Mouse (Mus musculus): ENCODE measurements around the gene Arl14ep.
A peak's percentile ranks its signal among the peaks of the same experiment; 100 is the strongest.
"Not testable (repeated sequence)": the region's sequence is repeated elsewhere in the genome, so short reads cannot be mapped to it uniquely, and the experiment has no call there.

Gene Arl14ep

DNA sequence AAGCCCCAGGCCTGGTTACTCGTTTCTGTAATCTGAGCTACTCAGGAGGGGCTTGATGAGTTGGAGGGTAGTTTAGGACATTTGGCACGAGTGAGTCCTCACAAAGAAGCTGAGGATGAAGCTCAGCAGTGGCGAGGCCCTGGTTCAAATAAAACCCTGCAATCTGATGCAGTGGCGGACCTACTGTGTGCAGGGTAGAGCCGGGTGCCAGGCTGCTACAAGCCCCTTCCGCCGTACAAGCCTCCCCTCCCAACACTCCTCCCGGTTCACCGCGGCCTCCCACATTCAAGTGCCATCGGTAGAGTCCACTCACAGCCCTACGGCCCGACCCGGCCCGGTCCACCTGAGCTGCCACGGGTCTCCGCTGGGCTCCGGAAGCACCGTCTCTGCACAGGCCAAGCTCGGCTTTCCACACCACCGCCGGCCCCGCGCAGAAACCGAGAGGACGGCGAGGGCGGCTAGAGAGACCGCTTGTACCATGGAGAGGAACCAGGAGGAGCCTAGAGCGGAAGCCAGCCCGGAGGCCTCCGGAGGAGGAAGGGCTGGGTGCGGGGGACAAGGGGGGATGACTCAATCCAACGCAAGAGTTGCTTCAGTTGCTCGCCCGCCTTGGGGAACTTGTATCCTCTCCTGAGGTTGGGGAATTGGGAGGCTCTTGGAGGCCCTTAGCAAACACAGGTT is at the start of gene Arl14ep:
TSS of gene Arl14ep (minus strand) at position 466 of the 681 bp plus-strand sequence.
- DNase-seq = peak; percentile 79 to 81

DNA sequence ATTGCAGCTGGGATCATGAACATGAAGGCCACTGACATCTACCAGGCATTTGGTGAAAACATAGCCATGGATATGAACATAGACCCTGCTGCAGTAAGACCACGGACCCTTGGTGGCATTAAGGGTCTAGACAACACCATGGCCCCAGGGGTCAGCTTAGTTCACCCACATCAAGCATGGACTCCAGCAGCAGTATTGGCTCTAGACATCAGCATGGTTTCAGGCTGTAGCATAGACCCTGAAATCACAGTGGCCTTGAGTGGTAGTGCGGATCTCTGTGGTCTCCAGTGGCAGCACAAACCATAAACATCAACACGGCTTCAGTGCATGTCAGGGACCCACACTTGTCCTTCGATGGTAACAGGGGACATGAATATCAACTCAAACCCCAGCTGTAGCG is 48.5 kb upstream of the Arl14ep start:
- no peak for DNase-seq

DNA sequence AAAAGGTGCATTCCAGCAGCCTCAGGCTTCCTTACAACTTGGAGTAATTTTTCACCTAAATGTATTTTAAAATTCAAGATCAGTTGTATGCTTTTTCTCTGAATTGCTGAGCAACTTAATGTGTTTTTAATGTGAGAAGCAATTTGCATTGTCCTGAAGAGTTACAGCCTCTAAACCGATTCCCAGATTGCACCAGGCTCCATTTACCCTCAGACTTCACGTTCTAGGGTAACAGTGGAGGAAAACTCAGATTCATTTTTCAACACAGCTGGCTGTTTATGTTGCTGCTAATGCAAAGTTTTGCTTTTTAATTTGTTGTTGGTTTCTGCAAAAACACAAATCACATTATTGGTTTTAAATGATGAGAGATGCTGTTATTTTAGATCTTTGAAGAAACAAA is 45.1 kb upstream of the Arl14ep start:
- no peak for DNase-seq

DNA sequence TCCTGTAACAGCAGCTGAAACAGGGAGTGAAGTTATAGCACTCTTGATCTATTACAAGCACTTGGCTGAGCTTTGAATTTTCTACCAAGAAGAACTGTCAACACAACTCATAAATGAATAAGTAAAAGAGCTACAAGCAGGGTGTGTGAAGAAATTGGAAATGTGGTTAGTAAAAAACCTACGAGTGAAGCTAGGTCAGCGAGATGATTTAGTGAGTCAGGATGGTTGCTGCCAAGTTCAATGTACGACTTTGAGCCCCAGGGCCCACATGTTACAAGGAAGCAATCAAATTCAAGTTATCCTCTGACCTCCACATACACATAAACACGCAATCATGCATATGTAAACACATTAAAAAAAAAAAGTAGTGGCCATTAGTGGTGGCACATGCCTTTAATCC is 38.9 kb upstream of the Arl14ep start:
- no peak for DNase-seq

DNA sequence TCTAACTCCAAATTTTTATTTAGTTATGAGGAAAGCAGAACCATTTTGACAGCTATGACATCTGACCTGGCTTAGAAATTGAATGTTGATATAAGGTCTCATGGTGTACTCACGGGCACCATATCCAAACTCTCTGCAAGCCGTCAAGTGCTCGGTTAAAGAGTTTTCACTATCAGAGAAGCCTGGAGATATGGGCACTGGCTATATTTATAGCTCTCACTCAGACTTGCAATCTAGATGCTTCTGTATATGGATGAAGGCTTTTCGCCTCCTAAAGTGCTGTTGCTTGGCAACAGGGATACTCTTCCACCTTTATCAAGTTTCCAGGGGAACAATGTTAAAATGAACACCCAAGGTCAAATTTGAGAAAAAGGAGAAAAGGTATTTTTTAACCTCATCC is 38.1 kb upstream of the Arl14ep start:
- DNase-seq = no peak

DNA sequence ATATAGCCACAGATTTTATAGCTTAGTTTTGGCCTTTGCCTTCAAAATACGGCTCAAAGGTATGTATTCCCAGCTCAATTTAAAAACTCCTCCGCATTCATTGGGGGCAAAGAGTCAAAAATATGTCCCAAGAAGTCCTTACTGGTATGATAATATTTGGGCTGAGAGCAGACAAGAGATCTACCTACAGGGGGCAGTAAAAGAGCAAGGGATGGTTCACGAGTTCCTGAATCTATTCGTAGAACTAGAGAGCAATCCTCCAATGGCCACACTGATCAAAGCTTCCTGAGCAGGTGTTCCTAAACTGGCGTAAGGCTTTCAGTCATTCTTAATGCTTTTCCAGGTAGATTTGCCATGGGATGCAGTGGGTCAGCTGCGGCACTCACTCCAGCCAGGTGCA is 35.9 kb upstream of the Arl14ep start:
- no peak for DNase-seq

DNA sequence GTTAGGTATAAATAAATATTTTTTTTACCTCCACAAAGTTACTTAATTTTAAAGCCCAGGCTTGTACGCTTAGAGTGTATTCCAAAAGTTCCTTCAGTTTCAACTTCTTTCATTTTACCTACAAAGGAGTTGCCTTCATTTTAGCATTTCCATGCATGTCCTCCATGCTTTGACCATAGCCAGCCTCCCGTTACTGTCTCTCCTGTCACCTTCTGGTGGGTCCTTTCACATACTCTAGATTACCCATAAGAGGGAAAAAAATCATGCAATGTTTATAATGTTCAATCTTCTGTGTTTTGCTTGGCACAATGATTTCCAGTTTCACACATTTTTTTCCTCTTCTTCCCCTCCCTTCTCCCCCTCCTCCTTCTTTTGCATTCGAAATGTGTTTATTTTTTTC is 32.2 kb upstream of the Arl14ep start:
- no peak for DNase-seq

DNA sequence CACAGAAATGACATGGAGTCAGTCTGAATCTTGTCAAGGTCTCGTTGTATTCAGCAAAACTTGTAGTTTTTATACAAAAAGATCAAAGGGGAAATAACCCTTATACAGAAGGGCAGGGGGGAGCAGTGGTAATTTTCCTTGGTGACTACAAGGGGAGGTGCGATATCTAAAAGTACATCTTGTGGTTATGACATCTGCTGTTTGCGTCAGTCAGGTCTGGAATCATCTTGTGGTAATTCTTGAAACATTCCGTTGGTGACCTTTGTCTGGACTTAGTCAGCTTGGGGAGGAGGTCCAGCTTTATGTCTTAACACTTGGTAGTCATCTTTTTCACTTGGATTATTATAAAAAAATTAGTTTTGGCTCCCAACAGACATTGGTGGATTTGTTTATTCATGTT is 31.7 kb upstream of the Arl14ep start:
- not testable (repeated sequence) for DNase-seq

DNA sequence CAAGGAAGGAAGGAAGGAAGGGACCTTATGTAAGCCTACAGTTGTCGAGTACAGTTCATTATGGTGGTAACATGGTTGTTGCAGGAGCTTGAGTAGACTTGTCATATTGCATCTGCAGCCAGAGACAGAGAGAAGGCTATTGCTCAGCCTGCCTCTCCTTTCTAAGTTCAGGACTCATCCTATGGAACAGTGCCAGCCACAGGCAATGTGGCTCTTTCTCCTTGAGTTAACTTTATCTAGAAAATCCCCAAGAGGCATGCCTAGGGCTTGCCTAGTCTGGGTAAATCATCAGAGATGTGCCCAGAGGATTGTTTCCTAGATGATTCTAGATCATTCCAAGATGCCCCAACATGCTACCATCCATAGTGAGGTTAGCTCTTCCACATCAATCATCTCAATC is 17.0 kb upstream of the Arl14ep start:
- DNase-seq = no peak

DNA sequence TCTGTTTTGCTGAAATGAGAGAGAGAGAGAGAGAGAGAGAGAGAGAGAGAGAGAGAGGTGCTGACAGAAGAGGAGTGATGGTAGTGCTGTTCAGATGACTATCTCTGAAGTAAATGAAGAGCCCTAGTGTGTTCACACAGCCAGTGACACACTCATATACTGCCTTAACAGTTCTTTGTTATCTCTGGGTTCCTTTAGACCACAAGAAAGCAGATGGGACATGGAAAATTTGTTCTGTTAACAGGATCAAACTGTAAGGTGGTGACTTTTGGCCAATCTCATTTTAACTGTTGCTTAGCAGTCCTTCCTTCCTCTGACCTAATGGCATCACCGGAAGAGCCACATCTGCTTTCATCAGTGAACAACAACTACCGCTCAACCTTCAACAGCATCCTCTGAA is 10.7 kb upstream of the Arl14ep start:
- DNase-seq = no peak

DNA sequence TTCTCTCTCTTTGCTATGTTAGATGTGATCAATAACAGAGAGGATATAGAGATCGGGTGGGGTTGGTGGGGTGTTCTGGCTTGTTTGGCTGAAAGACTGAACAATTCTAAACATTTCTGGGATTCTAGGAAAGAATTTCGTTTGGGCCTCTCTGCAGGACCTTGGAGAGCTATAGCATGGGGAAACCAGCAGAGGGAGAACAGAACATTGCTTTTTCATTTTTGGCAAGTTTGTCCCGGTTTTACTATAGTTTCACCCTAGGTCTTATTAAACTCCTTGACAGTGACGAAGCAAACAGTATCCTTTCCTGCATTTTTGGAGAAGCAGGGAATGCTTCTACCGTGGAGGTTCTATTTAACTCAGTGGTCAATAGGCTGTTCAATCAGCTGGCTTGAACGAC is 8.3 kb upstream of the Arl14ep start:
- no peak for DNase-seq

DNA sequence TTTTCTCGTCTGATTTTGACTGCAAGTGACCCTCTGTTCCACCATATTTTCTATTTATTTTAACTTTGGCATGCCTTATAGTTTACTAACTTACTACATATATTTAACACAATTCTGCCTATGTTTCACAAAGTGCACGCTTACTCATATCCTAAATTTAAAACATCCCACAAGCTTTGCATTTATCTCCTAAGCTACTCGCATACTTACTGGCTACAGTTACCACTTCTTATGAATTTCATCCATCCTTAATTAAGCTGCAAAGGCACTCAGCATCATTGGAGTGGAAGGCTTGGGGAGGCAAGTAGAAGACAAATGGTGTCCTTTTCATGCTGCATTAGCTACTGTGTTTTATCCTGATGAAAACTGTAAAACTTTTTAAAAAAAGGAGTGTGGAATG is 2.2 kb upstream of the Arl14ep start:
- no peak for DNase-seq

DNA sequence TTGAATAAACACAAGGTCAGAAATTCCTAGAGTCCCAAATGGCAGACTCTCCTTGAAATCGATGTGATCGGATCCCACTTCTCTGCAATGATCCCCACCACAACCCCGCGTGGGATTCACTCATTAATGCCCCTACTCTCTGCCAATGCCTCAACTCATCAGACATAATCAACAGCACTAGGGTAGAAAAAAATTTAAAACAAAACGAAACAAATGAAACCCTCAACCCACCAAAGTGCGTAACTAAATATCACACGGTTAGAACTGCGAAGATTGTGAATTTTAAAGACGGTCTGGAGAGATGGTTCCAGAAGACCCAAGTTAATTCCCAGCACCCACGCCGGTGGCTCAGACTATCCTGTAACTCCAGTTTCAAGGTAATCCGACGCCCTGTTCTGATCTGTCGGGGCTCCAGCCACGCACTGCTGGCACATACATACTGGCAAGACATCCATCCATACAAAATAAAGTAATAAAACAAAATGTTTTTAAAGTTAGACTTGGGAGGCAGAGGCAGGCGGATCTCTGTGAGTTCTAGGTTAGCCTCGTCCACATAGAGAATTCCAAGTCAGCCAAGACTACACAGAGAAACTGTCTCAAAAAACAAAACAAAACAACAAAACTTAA is 779 bp downstream of the Arl14ep start:
- no peak for DNase-seq

DNA sequence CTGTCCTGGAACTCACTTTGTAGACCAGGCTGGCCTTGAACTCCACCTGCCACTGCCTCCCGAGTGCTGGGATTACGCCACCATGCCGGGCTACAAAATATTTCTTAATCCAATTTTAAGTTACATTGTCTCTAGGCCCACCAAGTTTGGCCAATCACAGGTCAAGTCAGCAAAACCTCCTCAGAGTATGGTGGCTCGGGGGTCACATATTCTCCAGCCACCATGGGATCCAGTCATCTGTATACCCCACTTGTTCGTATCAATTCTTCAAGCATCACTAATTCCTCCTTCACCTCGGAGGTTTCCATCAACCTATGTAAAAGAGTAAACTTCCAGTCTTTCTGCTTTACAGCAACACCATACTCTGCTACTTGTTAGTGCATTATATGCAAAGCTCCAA is 1.4 kb downstream of the Arl14ep start:
- no peak for DNase-seq

DNA sequence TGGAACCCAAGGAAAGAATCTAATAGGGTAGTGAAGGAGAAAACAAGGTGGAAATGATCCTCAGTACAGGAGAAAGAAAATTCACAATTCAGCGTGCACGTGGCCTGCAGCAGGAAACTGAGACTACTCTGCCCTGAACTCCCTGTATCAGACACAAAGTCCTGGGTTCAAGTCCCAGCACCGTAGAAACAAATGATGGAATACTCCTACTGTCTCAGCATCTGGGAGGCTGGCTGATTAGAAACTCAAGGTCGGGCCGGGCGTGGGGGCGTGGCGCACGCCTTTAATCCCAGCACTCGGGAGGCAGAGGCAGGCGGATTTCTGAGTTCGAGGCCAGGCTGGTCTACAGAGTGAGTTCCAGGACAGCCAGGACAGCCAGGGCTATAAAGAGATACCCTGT is 3.3 kb downstream of the Arl14ep start:
- DNase-seq = no peak

DNA sequence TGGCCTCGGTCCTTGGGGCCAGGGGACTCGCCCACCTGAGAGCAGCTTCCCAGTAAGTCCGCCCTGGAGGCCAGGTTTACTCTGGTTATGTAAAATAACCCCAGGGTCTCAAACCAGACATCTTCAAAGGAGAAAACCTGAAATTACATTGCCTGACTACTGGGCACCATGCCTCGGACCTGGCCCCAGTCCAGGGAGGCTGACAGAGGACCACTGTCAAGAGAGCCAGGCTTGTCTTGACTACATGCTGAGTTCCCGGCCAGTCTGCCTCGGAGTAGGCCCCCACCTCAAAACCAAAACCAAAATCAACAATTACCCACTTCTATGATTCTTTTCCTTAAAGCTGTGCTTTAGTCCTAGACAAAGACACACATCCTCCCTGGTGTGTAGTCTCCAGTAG is 5.9 kb downstream of the Arl14ep start:
- DNase-seq = no peak

DNA sequence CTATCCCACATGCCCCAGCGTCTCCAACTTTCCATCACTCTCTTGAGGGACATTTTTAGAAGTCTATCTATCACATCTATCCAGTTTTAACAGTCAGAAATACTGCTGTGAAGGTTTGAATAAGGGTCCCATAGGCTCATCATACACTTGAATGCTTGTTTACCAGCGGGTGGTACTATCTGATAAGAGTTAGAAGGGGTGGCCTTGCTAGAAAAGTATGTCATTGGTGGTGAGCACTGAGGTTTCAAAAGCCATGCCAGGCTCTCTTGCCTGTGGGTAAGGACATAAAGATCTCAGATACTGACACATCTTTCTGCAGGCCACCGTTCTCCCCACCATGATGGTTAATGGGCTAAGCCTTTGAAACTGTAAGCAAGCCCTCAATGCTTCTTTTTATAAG is 10.7 kb downstream of the Arl14ep start:
- no peak for DNase-seq

DNA sequence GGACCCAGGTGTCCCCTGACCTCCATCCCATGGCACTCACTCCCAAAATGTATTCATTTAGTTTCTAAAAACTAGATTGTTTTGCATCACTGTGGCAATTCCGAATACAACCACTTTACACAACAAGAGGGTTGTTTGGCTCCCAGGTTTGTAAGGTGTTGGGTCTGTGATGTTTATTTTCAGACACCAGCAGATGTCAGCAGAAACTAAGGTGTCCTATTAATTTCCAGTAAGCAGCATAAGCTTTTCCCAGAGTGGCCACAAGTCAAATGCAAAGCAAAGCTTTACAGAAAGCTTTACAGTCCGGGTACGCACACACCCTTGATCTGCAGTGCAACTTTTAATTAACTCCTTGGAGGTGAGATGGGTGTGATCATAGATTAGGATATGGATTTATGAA is 12.6 kb downstream of the Arl14ep start:
- no peak for DNase-seq

DNA sequence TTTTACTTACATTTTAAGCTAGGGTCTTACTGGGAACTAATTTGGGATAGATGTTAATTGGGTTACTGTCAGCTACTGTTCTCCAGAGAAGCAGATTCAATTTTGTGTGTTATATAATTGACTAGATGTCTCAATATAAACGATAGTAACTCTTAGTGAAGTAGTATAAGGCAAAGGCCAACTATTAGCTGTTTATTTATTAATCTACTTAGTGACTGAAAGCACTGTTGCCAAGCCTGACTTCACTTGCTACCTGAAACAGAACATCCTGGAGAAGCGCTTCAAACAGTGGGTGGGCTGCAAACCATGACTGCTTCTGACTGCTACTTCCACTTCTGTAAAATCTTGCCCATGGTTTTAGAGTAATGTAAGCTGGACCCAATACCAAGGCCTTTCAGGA is 13.2 kb downstream of the Arl14ep start:
- DNase-seq = no peak

DNA sequence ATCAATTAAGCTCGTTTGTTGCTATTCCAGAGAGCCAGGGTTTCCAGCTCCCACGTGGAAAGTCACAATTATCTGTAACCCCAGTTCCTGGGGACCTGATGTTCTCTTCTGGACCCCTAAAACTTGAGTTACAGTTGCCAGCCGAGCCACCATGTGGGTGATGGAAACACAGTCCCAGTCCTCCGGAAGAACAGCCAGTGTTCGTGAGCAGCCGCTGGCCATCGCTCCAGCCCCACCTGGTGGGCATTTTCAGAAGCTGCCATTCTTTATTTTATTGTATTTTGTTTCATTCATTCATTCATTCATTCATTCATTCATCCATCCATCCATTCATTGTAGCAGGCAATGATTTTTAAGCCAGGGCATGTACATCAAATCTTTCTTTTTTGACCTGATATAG is 14.0 kb downstream of the Arl14ep start:
- DNase-seq = no peak

DNA sequence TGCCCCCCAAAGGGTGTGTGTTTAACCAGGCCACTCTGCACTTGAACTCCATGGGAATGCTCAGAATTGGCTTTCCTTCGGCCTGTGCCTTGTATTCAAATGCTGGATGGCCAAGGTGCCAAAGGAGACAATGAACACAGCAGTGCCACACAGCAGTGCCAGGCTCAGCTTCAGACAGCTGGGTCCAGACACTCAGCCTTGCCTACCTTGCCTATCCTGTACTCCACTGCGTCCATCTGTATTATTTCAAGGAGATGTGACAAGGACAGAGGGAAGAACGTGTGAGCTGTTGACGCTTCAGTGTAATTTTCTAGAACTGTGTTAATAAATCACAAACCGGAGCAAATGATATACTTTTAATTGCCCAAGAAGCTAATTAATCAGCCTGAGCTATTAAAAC is 14.8 kb downstream of the Arl14ep start:
- DNase-seq = no peak

DNA sequence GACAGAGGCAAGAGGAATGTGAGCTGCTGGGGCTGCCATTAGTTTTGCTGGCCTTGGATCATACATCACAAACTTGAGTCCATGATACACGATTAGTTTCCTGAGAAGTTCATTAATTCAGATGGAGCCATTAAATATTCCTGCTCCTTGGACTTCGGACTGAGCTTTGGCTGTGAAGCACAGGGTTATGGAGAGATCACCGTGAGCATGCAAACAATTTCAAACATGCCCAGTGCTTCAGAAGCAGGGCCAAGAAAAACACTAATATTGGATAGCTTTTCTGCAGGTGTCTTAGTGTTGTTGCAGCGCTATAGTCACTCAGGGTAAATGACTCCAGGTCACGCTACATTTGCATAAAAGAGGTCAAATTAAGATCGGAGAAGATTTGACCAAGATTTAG is 15.3 kb downstream of the Arl14ep start:
- DNase-seq = no peak

DNA sequence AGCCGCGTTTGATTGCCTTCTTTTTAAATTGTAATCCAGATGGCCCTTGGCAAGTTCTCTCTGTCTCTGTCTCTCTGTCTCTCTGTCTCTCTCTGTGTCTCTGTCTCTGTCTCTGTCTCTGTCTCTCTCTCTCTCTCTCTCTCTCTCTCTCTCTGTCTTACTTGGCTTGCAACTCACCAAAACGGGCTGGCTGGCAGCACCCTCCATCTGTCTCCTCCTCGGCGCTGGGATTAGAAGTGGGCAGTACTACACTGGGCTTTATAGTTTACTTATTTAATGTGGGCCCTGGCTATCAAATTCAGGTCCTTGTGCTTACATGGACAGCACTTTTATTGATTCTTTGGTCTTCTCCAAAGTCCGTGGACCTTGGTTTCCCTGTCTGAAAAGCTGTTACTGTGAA is 18.1 kb downstream of the Arl14ep start:
- no peak for DNase-seq

DNA sequence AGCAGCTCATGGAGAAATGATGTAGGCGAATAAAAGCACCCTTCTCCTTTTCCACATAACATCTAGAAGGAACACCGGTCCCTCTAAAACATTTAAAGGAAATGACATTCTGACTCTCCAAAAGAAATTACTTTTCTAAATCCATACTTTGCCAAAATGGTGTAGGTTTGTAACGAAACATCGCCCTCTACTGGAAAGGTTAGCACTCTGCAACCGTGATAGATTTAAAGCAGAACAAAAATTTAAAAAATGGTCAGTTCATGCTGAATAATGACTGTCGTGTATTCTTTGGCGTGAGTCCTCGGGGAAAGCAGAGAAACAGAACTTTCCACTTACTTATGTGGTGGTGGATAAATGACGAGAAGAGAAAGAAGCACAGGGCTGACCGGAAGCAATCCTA is 18.6 kb downstream of the Arl14ep start:
- DNase-seq = no peak

DNA sequence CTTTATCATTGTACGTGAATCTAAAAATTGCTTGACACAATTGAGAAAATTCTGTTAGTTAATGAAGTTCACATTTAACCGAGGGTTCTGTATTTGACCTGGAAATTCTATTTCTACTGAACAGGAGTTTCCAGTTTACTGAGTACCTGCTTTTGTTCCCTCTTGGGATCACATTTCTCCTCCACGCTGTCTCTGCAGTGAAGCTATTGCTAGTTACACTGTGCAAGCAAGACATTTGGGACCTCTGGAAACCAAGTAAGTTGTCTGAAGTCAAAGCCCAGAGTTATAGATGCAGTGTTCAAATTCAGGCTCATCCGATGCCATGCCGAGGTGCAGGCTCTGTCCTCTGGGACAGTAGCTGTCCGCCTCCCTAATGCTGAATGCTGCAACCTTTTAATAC is 19.2 kb downstream of the Arl14ep start:
- no peak for DNase-seq

Measured in thymus, postnatal 36 days (tissue).